Mouse (Mus musculus): ENCODE measurements at regions not wholly inside any gene's neighbourhood (a gene's known extent, or its start where the extent isn't known, plus 50 kb on each side); places are given as distances from the start of the nearest gene placed in this dataset.

GRCm38 (mm10) chr12:15146398-15146797, 670.3 kb downstream of the Trib2 start:
- no peaks in the 10 kb centered on the region for H3K9me3 ChIP-seq (replicated peaks; ENCODE audit: low read length)
- no peak overlapping the region for H3K27ac ChIP-seq (ENCODE audit: insufficient read depth, low read depth)
- in situ Hi-C loops (cut with MboI; ENCODE audit: low pct_ligation_motif_present, low pct_unique_long_range_greater_than_20kb, low sequenced_read_pairs) = no loop called here
- H3K36me3 ChIP-seq (replicated peaks in 1 of 2; ENCODE audit: control insufficient read depth in 1 of 2, insufficient read depth in 1 of 2, low read length in 1 of 2) = no peaks in the 10 kb centered on the region
- no peak for DNase-seq (ENCODE audit: extremely low read depth)
- TF ChIP-seq ZMIZ1 (IDR thresholded peaks at IDR 0.05; ENCODE audit: low read depth, low read length) (no peak), E2F4 (IDR thresholded peaks at IDR 0.05; ENCODE audit: insufficient replicate concordance, low read depth, low read length) (no peak), EP300 (IDR thresholded peaks at IDR 0.05; ENCODE audit: low read length) (no peak), MEF2A (IDR thresholded peaks at IDR 0.05; ENCODE audit: borderline replicate concordance, low read depth, low read length) (no peak), POLR2A (IDR thresholded peaks at IDR 0.05; ENCODE audit: low read depth, low read length) (no peak), MAFK (IDR thresholded peaks at IDR 0.05; ENCODE audit: insufficient replicate concordance, low read length) (no peak), RCOR1 (conservative IDR thresholded peaks at IDR 0.05; ENCODE audit: low read depth, low read length) (no peak), RAD21 (IDR thresholded peaks at IDR 0.05; ENCODE audit: low read depth, low read length) (no peak), ZNF384 (IDR thresholded peaks at IDR 0.05; ENCODE audit: low read depth, low read length) (no peak), MAZ (IDR thresholded peaks at IDR 0.05; ENCODE audit: low read depth, low read length) (no peak), CHD2 (IDR thresholded peaks at IDR 0.05; ENCODE audit: low read length) (no peak)
- H3K79me2 ChIP-seq (replicated peaks; ENCODE audit: control insufficient read depth, extremely low read depth, insufficient read depth, poor library complexity, severe bottlenecking) = no peaks in the 10 kb centered on the region
- H3K4me2 ChIP-seq (ENCODE audit: insufficient read depth, low read depth, poor library complexity, severe bottlenecking) = no peak overlapping the region
- H3K9ac ChIP-seq (ENCODE audit: insufficient read depth, low read depth) = no peak overlapping the region
- dilution Hi-C loops (cut with MboI; ENCODE audit: extremely low pct_ligation_motif_present, extremely low pct_unique_long_range_greater_than_20kb, low sequenced_read_pairs) = no loop called here
- H3K4me3 ChIP-seq (replicated peaks in 1 of 3; ENCODE audit: low read depth in 2 of 3, low read length in 2 of 3, poor library complexity in 1 of 3) = no peak overlapping the region
- H3K27me3 ChIP-seq (replicated peaks) = no peaks in the 10 kb centered on the region
- 0 out of 4 replicates have a peak, but pooled peaks cover 0 to 2% of the 10 kb centered on the region in 2 experiments for H3K4me1 ChIP-seq (ENCODE audit: control insufficient read depth in 1 of 2, insufficient read depth in 2 of 2)

GRCm38 (mm10) chr12:15137039-15137438, 679.7 kb downstream of the Trib2 start:
- Histone ChIP-seq H3K9ac (ENCODE audit: insufficient read depth, low read depth) (no peak overlapping the region), H3K79me2 (replicated peaks; ENCODE audit: control insufficient read depth, extremely low read depth, insufficient read depth, poor library complexity, severe bottlenecking) (no peaks in the 10 kb centered on the region), H3K36me3 (replicated peaks in 1 of 2; ENCODE audit: control insufficient read depth in 1 of 2, insufficient read depth in 1 of 2, low read length in 1 of 2) (no peaks in the 10 kb centered on the region), H3K4me2 (ENCODE audit: insufficient read depth, low read depth, poor library complexity, severe bottlenecking) (no peak overlapping the region), H3K4me3 (replicated peaks in 1 of 3; ENCODE audit: low read depth in 2 of 3, low read length in 2 of 3, poor library complexity in 1 of 3) (no peak overlapping the region), H3K4me1 (ENCODE audit: control insufficient read depth in 1 of 2, insufficient read depth in 2 of 2) (no peaks in the 10 kb centered on the region), H3K27ac (ENCODE audit: insufficient read depth, low read depth) (no peak overlapping the region), H3K9me3 (replicated peaks; ENCODE audit: low read length) (no peaks in the 10 kb centered on the region), H3K27me3 (replicated peaks) (no peaks in the 10 kb centered on the region)
- DNase-seq (ENCODE audit: extremely low read depth) = no peak
- in situ Hi-C loops (cut with MboI; ENCODE audit: low pct_ligation_motif_present, low pct_unique_long_range_greater_than_20kb, low sequenced_read_pairs) = no loop called here
- dilution Hi-C loops (cut with MboI; ENCODE audit: extremely low pct_ligation_motif_present, extremely low pct_unique_long_range_greater_than_20kb, low sequenced_read_pairs) = no loop called here
- TF ChIP-seq BHLHE40 (IDR thresholded peaks at IDR 0.05; ENCODE audit: low read depth, low read length) = no peak
- TF ChIP-seq POLR2A (IDR thresholded peaks at IDR 0.05; ENCODE audit: low read depth, low read length) = no peak
- TF ChIP-seq TBP (conservative IDR thresholded peaks at IDR 0.05; ENCODE audit: low read depth, low read length) = no peak
- TF ChIP-seq MYC (IDR thresholded peaks at IDR 0.05; ENCODE audit: low read depth, low read length) = no peak
- TF ChIP-seq MAZ (IDR thresholded peaks at IDR 0.05; ENCODE audit: low read depth, low read length) = no peak
- TF ChIP-seq E2F4 (IDR thresholded peaks at IDR 0.05; ENCODE audit: insufficient replicate concordance, low read depth, low read length) = no peak
- TF ChIP-seq ZC3H11A (IDR thresholded peaks at IDR 0.05; ENCODE audit: low read depth, low read length) = no peak
- TF ChIP-seq EP300 (IDR thresholded peaks at IDR 0.05; ENCODE audit: low read length) = no peak
- TF ChIP-seq USF1 (IDR thresholded peaks at IDR 0.05; ENCODE audit: low read depth, low read length) = no peak
- TF ChIP-seq HCFC1 (IDR thresholded peaks at IDR 0.05; ENCODE audit: low read depth, low read length) = no peak
- TF ChIP-seq CHD1 (IDR thresholded peaks at IDR 0.05; ENCODE audit: low read depth, low read length) = no peak
